Mouse (Mus musculus): ENCODE data around the gene Gria3. TPM values are rescaled to one million over a fixed set of nuclear protein-coding genes. Genes with fewer than 3 reads are reported as not detected.

Gria3 gene
- total and polyA plus RNA-seq, 3 experiments, result 0.49 to 1.1 (median 0.98) TPM

DNA sequence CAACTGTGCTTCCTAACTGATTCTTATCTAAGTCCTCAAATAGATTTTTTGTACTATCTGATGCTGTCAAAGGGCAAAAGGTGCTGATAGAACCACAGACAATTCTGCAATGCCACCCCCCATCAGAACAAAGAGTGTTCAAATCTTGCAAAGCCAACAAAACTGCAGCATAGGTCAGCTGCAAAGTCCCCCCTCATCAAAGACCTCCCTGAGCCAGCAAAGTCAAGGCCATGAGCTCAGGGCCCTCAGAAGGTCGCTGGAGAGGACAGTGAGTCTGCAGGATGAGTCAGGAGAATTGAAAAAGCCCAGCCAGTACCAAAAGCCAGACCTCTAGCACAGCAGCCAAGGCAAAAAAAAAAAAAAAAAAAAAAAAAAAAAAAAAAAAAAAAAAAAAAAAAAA is 34.9 kb downstream of the Gria3 start:
- Histone ChIP-seq H3K27me3 (ENCODE audit: control insufficient read depth, insufficient read depth, low read length) (no peaks in the 10 kb centered on the region), H3K79me2 (replicated peaks; ENCODE audit: control insufficient read depth, insufficient read depth, low read length) (no peaks in the 10 kb centered on the region), H3K9ac (ENCODE audit: low read depth, low read length) (no peak overlapping the region), H3K36me3 (ENCODE audit: control insufficient read depth, insufficient read depth, low read length) (no peaks in the 10 kb centered on the region), H3K4me1 (ENCODE audit: control insufficient read depth, insufficient read depth, low read length) (no peaks in the 10 kb centered on the region), H3K27ac (no peak overlapping the region), H3K4me3 (no peak overlapping the region)
- 12% methylated on average over 1 of the region's 1 CpGs for WGBS
- no peak for TF ChIP-seq POLR2A (IDR thresholded peaks at IDR 0.05; ENCODE audit: insufficient read depth, low read depth, low read length)
- TF ChIP-seq CTCF (IDR thresholded peaks at IDR 0.05), result no peak
- no peak for TF ChIP-seq EP300 (IDR thresholded peaks at IDR 0.05; ENCODE audit: insufficient read depth, low read depth, low read length)
- DNase-seq, result no peak
- intact Hi-C loops (cut with DNase I), result no loop called here

- H3K4me3 ChIP-seq, result no peak overlapping the region
- 57% methylated on average over 5 of the region's 5 CpGs for WGBS
- TF ChIP-seq EP300 (IDR thresholded peaks at IDR 0.05; ENCODE audit: insufficient read depth, low read depth, low read length), result no peak
- no peak for TF ChIP-seq CTCF (IDR thresholded peaks at IDR 0.05)
- TF ChIP-seq POLR2A (IDR thresholded peaks at IDR 0.05; ENCODE audit: insufficient read depth, low read depth, low read length), result no peak
- peak in 1 of 2 experiments; percentile 2 for DNase-seq
- no peaks in the 10 kb centered on the region for H3K79me2 ChIP-seq (replicated peaks; ENCODE audit: control insufficient read depth, insufficient read depth, low read length)
- no peaks in the 10 kb centered on the region for H3K4me1 ChIP-seq (ENCODE audit: control insufficient read depth, insufficient read depth, low read length)
- no peak overlapping the region for H3K27ac ChIP-seq
- H3K36me3 ChIP-seq (ENCODE audit: control insufficient read depth, insufficient read depth, low read length), result no peaks in the 10 kb centered on the region
- intact Hi-C loops (cut with DNase I), result no loop called here
- no peak overlapping the region for H3K9ac ChIP-seq (ENCODE audit: low read depth, low read length)
- H3K27me3 ChIP-seq (ENCODE audit: control insufficient read depth, insufficient read depth, low read length), result no peaks in the 10 kb centered on the region
Observed at GRCm38 (mm10) chrX:41438841-41439240, 38.2 kb downstream of the Gria3 start.

- Histone ChIP-seq H3K4me3 (no peak overlapping the region), H3K27ac (no peak overlapping the region), H3K27me3 (ENCODE audit: control insufficient read depth, insufficient read depth, low read length) (no peaks in the 10 kb centered on the region), H3K4me1 (ENCODE audit: control insufficient read depth, insufficient read depth, low read length) (no peaks in the 10 kb centered on the region), H3K36me3 (ENCODE audit: control insufficient read depth, insufficient read depth, low read length) (no peaks in the 10 kb centered on the region), H3K9ac (ENCODE audit: low read depth, low read length) (no peak overlapping the region), H3K79me2 (replicated peaks; ENCODE audit: control insufficient read depth, insufficient read depth, low read length) (no peaks in the 10 kb centered on the region)
- TF ChIP-seq CTCF (IDR thresholded peaks at IDR 0.05) (no peak), EP300 (IDR thresholded peaks at IDR 0.05; ENCODE audit: insufficient read depth, low read depth, low read length) (no peak), POLR2A (IDR thresholded peaks at IDR 0.05; ENCODE audit: insufficient read depth, low read depth, low read length) (no peak)
- 51% methylated on average over 1 of the region's 1 CpGs for WGBS
- intact Hi-C loops (cut with DNase I), result no loop called here
- no peak for DNase-seq
Observed at GRCm38 (mm10) chrX:41448876-41449275, 48.2 kb downstream of the Gria3 start.

DNA sequence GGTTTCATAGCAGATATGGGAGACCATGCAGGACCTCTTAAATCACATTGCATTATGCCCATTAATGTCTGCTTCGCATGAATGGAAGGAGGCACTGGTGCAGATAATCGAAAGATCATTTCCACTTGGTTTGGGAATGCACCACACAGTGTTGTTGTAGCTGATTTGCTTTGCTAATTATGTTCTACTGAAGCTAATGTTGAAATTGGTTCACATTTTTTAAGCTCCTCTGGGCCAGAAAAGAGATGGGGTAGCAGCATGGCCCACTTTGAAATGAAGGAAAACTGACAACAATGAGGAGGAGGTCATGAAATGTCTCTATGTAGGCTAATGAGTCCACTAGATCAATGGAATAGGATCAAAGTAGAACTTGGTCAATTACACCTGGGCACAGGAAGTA is 76.8 kb downstream of the Gria3 start:
- no peak overlapping the region for H3K9ac ChIP-seq (ENCODE audit: low read depth, low read length)
- intact Hi-C loops (cut with DNase I), result no loop called here
- H3K27ac ChIP-seq, result no peak overlapping the region
- no peaks in the 10 kb centered on the region for H3K36me3 ChIP-seq (ENCODE audit: control insufficient read depth, insufficient read depth, low read length)
- no peak for DNase-seq
- H3K4me1 ChIP-seq (ENCODE audit: control insufficient read depth, insufficient read depth, low read length), result no peaks in the 10 kb centered on the region
- no peaks in the 10 kb centered on the region for H3K27me3 ChIP-seq (ENCODE audit: control insufficient read depth, insufficient read depth, low read length)
- TF ChIP-seq EP300 (IDR thresholded peaks at IDR 0.05; ENCODE audit: insufficient read depth, low read depth, low read length) (no peak), CTCF (IDR thresholded peaks at IDR 0.05) (no peak), POLR2A (IDR thresholded peaks at IDR 0.05; ENCODE audit: insufficient read depth, low read depth, low read length) (no peak)
- 75% methylated on average over 2 of the region's 2 CpGs for WGBS
- H3K79me2 ChIP-seq (replicated peaks; ENCODE audit: control insufficient read depth, insufficient read depth, low read length), result no peaks in the 10 kb centered on the region
- H3K4me3 ChIP-seq, result no peak overlapping the region

- H3K27me3 ChIP-seq (ENCODE audit: control insufficient read depth, insufficient read depth, low read length), result no peaks in the 10 kb centered on the region
Observed at GRCm38 (mm10) chrX:41496528-41496927, 95.9 kb downstream of the Gria3 start.

DNA sequence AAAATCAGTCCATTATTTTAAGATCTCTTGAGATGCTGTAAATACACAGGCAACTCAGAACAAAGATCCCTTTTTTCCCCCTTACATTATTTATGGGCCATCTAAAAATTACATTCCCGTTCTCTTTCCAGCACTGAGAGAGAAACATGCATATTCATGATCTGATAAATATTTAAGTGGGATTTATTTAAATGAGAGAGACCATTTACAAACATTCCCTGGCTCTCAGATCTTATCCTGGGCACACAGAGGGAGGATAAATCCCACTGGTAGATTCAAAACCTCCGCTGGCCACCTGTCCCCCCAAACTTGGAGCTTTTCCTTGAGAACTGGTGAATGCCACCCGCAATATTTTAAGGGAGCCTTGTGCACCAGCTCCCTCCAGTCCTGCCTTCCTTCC is 104.7 kb downstream of the Gria3 start:
- Histone ChIP-seq H3K79me2 (replicated peaks; ENCODE audit: control insufficient read depth, insufficient read depth, low read length) (no peaks in the 10 kb centered on the region), H3K27ac (no peak overlapping the region), H3K9ac (ENCODE audit: low read depth, low read length) (no peak overlapping the region), H3K36me3 (ENCODE audit: control insufficient read depth, insufficient read depth, low read length) (no peaks in the 10 kb centered on the region), H3K27me3 (ENCODE audit: control insufficient read depth, insufficient read depth, low read length) (no peaks in the 10 kb centered on the region), H3K4me1 (ENCODE audit: control insufficient read depth, insufficient read depth, low read length) (no peaks in the 10 kb centered on the region), H3K4me3 (no peak overlapping the region)
- no peak for DNase-seq
- WGBS, result 70% methylated on average over 3 of the region's 3 CpGs
- intact Hi-C loops (cut with DNase I), result no loop called here
- TF ChIP-seq CTCF (IDR thresholded peaks at IDR 0.05) (no peak), EP300 (IDR thresholded peaks at IDR 0.05; ENCODE audit: insufficient read depth, low read depth, low read length) (no peak), POLR2A (IDR thresholded peaks at IDR 0.05; ENCODE audit: insufficient read depth, low read depth, low read length) (no peak)

More at GRCm38 (mm10) chrX:41496528-41496927, 95.9 kb downstream of the Gria3 start:
- Histone ChIP-seq H3K79me2 (replicated peaks; ENCODE audit: control insufficient read depth, insufficient read depth, low read length) (no peaks in the 10 kb centered on the region), H3K36me3 (ENCODE audit: control insufficient read depth, insufficient read depth, low read length) (no peaks in the 10 kb centered on the region), H3K4me3 (no peak overlapping the region), H3K27ac (no peak overlapping the region), H3K4me1 (ENCODE audit: control insufficient read depth, insufficient read depth, low read length) (no peaks in the 10 kb centered on the region), H3K9ac (ENCODE audit: low read depth, low read length) (no peak overlapping the region)
- intact Hi-C loops (cut with DNase I), result no loop called here
- 59% methylated on average over 4 of the region's 4 CpGs for WGBS
- TF ChIP-seq POLR2A (IDR thresholded peaks at IDR 0.05; ENCODE audit: insufficient read depth, low read depth, low read length) (no peak), EP300 (IDR thresholded peaks at IDR 0.05; ENCODE audit: insufficient read depth, low read depth, low read length) (no peak), CTCF (IDR thresholded peaks at IDR 0.05) (no peak)
- DNase-seq, result no peak
